Mouse (Mus musculus) kidney, embryonic 15.5 days (tissue): Measurements from ENCODE around the gene Itgb4. TPM values are rescaled to one million over a fixed set of nuclear protein-coding genes. Genes with fewer than 3 reads are reported as not detected.

Source experiments
- ATAC-seq: fragments of 200-750 bp; cut with Nextera tagmentation; replicated peaks from 2 replicates; pipeline ENCODE4 v1.8.0; 2017; ENCODE audit warnings: moderate TSS enrichment; ENCODE audit not compliant: low FRiP score
- H3K27ac ChIP-seq: fragments of 300-500 bp; sonication (generic); 2 replicates; pipeline ENCODE4 v1.5.1; 2015; ENCODE audit warnings: mild to moderate bottlenecking, inconsistent platforms
- H3K27me3 ChIP-seq: fragments of 300-500 bp; sonication (generic); 2 replicates; pipeline ENCODE4 v1.6.1; 2015; ENCODE audit warnings: inconsistent platforms
- H3K36me3 ChIP-seq: fragments of 300-500 bp; sonication (generic); 2 replicates; pipeline ENCODE4 v1.6.1; 2015; ENCODE audit warnings: inconsistent platforms
- H3K4me1 ChIP-seq: fragments of 300-500 bp; sonication (generic); 2 replicates; pipeline ENCODE4 v1.6.1; 2015; ENCODE audit warnings: inconsistent platforms
- H3K4me2 ChIP-seq: fragments of 300-500 bp; sonication (generic); 2 replicates; pipeline ENCODE4 v1.6.1; 2015; ENCODE audit warnings: moderate library complexity, mild to moderate bottlenecking, inconsistent platforms
- H3K4me3 ChIP-seq: fragments of 300-500 bp; sonication (generic); replicated peaks from 2 replicates; pipeline ENCODE4 v1.5.1; 2015; ENCODE audit warnings: mild to moderate bottlenecking, inconsistent platforms
- H3K9ac ChIP-seq: fragments of 300-500 bp; sonication (generic); 2 replicates; pipeline ENCODE4 v1.6.1; 2015; ENCODE audit warnings: mild to moderate bottlenecking, inconsistent platforms
- H3K9me3 ChIP-seq: fragments of 300-500 bp; sonication (generic); replicated peaks from 2 replicates; pipeline ENCODE4 v1.6.1; 2016; ENCODE audit warnings: inconsistent platforms
- WGBS: fragments of 180-500 bp; shearing (Covaris S2); methylation state at CpG from one replicate; pipeline ENCODE4 v1.1.7; 2015; ENCODE audit warnings: mixed read lengths; 5-methylcytosine and 5-hydroxymethylcytosine counted together
- polyA plus RNA-seq: library from polyadenylated mRNA; unstranded; fragments of >200 nt; fragmentation: Nextera tagmentation; extraction: Ambion mirVana; gene quantifications from 2 replicates; pipeline ENCODE4 v1.2.1, GENCODE M21; 2015

The Itgb4 gene
- polyA plus RNA-seq, 1 experiment from 2014 or later: 2.7 TPM

GRCm38 (mm10) chr11:115950719-115951118 lies 23.8 kb upstream of the Itgb4 start:
- Histone ChIP-seq H3K9ac (no peak overlapping the region), H3K36me3 (peaks cover 96% of the 10 kb centered on the region), H3K9me3 (no peaks in the 10 kb centered on the region), H3K27ac (no peak overlapping the region), H3K27me3 (no peaks in the 10 kb centered on the region), H3K4me3 (no peak overlapping the region), H3K4me1 (no peaks in the 10 kb centered on the region; the same call in 1 of the 2 replicates), H3K4me2 (no peak overlapping the region)
- WGBS: 84% methylated on average over 2 of the region's 2 CpGs
- ATAC-seq: no peak

- no peak overlapping the region for H3K9ac ChIP-seq
- WGBS: 85% methylated on average over 5 of the region's 5 CpGs
- no peak overlapping the region for H3K4me2 ChIP-seq
- peaks cover 90% of the 10 kb centered on the region for H3K36me3 ChIP-seq
- H3K9me3 ChIP-seq: no peaks in the 10 kb centered on the region
- no peaks in the 10 kb centered on the region; the same call in 1 of the 2 replicates for H3K4me1 ChIP-seq
- no peaks in the 10 kb centered on the region for H3K27me3 ChIP-seq
- no peak overlapping the region for H3K27ac ChIP-seq
- ATAC-seq: no peak
- no peak overlapping the region for H3K4me3 ChIP-seq
These were observed 19.8 kb upstream of the Itgb4 start for GRCm38 (mm10) chr11:115954712-115955111.

GRCm38 (mm10) chr11:115955195-115955858 lies 19.2 kb upstream of the Itgb4 start:
- Histone ChIP-seq H3K27me3 (no peaks in the 10 kb centered on the region), H3K9me3 (no peaks in the 10 kb centered on the region), H3K4me3 (no peak overlapping the region), H3K36me3 (peaks cover 90% of the 10 kb centered on the region), H3K4me1 (no peaks in the 10 kb centered on the region; the same call in 1 of the 2 replicates), H3K4me2 (no peak overlapping the region), H3K27ac (no peak overlapping the region), H3K9ac (no peak overlapping the region)
- ATAC-seq: no peak
- WGBS: 73% methylated on average over 10 of the region's 10 CpGs

- no peak for ATAC-seq
These were observed 18.1 kb upstream of the Itgb4 start for GRCm38 (mm10) chr11:115956453-115956852.

GRCm38 (mm10) chr11:115957971-115958370 lies 16.5 kb upstream of the Itgb4 start:
- Histone ChIP-seq H3K4me1 (no peaks in the 10 kb centered on the region; the same call in 1 of the 2 replicates), H3K36me3 (peaks cover 90% of the 10 kb centered on the region), H3K9ac (no peak overlapping the region), H3K9me3 (no peaks in the 10 kb centered on the region), H3K4me2 (no peak overlapping the region), H3K4me3 (no peak overlapping the region), H3K27ac (no peak overlapping the region), H3K27me3 (no peaks in the 10 kb centered on the region)
- WGBS: 52% methylated on average over 7 of the region's 7 CpGs
- ATAC-seq: no peak

More at GRCm38 (mm10) chr11:115956453-115956852, 18.1 kb upstream of the Itgb4 start:
- Histone ChIP-seq H3K27me3 (no peaks in the 10 kb centered on the region), H3K4me1 (no peaks in the 10 kb centered on the region; the same call in 1 of the 2 replicates), H3K27ac (0 out of 2 replicates have a peak overlapping the region, but pooled peaks have one; percentile 15), H3K9me3 (no peaks in the 10 kb centered on the region), H3K36me3 (peaks cover 90% of the 10 kb centered on the region), H3K9ac (no peak overlapping the region), H3K4me3 (no peak overlapping the region), H3K4me2 (no peak overlapping the region)
- WGBS: 59% methylated on average over 4 of the region's 4 CpGs

- H3K9me3 ChIP-seq: no peaks in the 10 kb centered on the region
- no peaks in the 10 kb centered on the region; the same call in 1 of the 2 replicates for H3K4me1 ChIP-seq
- H3K4me2 ChIP-seq: no peak overlapping the region
- peaks cover 90% of the 10 kb centered on the region for H3K36me3 ChIP-seq
- H3K9ac ChIP-seq: no peak overlapping the region
- no peak for ATAC-seq
- no peak overlapping the region for H3K27ac ChIP-seq
- WGBS: 97% methylated on average over 9 of the region's 9 CpGs
- H3K27me3 ChIP-seq: no peaks in the 10 kb centered on the region
- H3K4me3 ChIP-seq: no peak overlapping the region
These were observed 15.5 kb upstream of the Itgb4 start for GRCm38 (mm10) chr11:115959018-115959417.

GRCm38 (mm10) chr11:115962651-115963412 lies 11.7 kb upstream of the Itgb4 start:
- no peaks in the 10 kb centered on the region for H3K27me3 ChIP-seq
- H3K4me3 ChIP-seq: no peak overlapping the region
- H3K4me1 ChIP-seq: no peaks in the 10 kb centered on the region
- ATAC-seq: no peak
- H3K36me3 ChIP-seq: peaks cover 90% of the 10 kb centered on the region
- no peaks in the 10 kb centered on the region for H3K9me3 ChIP-seq
- no peak overlapping the region for H3K9ac ChIP-seq
- H3K27ac ChIP-seq: no peak overlapping the region
- no peak overlapping the region for H3K4me2 ChIP-seq
- WGBS: 91% methylated on average over 9 of the region's 9 CpGs

GRCm38 (mm10) chr11:115964977-115965604 lies 9.4 kb upstream of the Itgb4 start:
- no peak overlapping the region for H3K4me2 ChIP-seq
- no peak overlapping the region for H3K4me3 ChIP-seq
- H3K27me3 ChIP-seq: no peaks in the 10 kb centered on the region
- H3K4me1 ChIP-seq: peaks cover 14% of the 10 kb centered on the region
- H3K9me3 ChIP-seq: no peaks in the 10 kb centered on the region
- H3K36me3 ChIP-seq: peaks cover 73% of the 10 kb centered on the region
- ATAC-seq: no peak
- no peak overlapping the region for H3K27ac ChIP-seq
- WGBS: 84% methylated on average over 10 of the region's 10 CpGs
- no peak overlapping the region for H3K9ac ChIP-seq

- Histone ChIP-seq H3K27me3 (peaks cover 3% of the 10 kb centered on the region), H3K9me3 (no peaks in the 10 kb centered on the region), H3K27ac (peak overlapping the region; percentile 32; the same call in 1 of the 2 replicates), H3K36me3 (peaks cover 35% of the 10 kb centered on the region), H3K4me1 (peaks cover 26% of the 10 kb centered on the region), H3K4me2 (no peak overlapping the region), H3K9ac (no peak overlapping the region), H3K4me3 (no peak overlapping the region)
- no peak for ATAC-seq
- WGBS: 62% methylated on average over 5 of the region's 5 CpGs
These were observed 5.6 kb upstream of the Itgb4 start for GRCm38 (mm10) chr11:115968731-115969405.

GRCm38 (mm10) chr11:115970006-115970673 lies 4.4 kb upstream of the Itgb4 start:
- H3K4me3 ChIP-seq: no peak overlapping the region
- no peaks in the 10 kb centered on the region for H3K9me3 ChIP-seq
- peaks cover 23% of the 10 kb centered on the region for H3K36me3 ChIP-seq
- peak overlapping the region; percentile 26 for H3K4me2 ChIP-seq
- H3K9ac ChIP-seq: no peak overlapping the region
- 33% methylated on average over 15 of the region's 15 CpGs for WGBS
- peak; percentile 34; the same call in 1 of the 2 replicates for ATAC-seq
- H3K27ac ChIP-seq: peak overlapping the region; percentile 85
- peaks cover 38% of the 10 kb centered on the region for H3K4me1 ChIP-seq
- H3K27me3 ChIP-seq: peaks cover 16% of the 10 kb centered on the region

- 0 out of 2 replicates have a peak, but pooled peaks have one; percentile 31 for ATAC-seq
- Histone ChIP-seq H3K27ac (0 out of 2 replicates have a peak overlapping the region, but pooled peaks have one; percentile 85), H3K36me3 (peaks cover 14% of the 10 kb centered on the region), H3K27me3 (peaks cover 24% of the 10 kb centered on the region), H3K9ac (no peak overlapping the region), H3K9me3 (no peaks in the 10 kb centered on the region), H3K4me3 (no peak overlapping the region), H3K4me1 (peaks cover 40% of the 10 kb centered on the region), H3K4me2 (no peak overlapping the region)
- 61% methylated on average over 6 of the region's 6 CpGs for WGBS
These were observed 3.5 kb upstream of the Itgb4 start for GRCm38 (mm10) chr11:115971016-115971415.
